ENCODE assay signal across 9 mouse cellular contexts in genomic region chr15:77756848-77757247, GRCm38 (mm10). TPM values are rescaled to one million over a fixed set of nuclear protein-coding genes. Genes with fewer than 3 reads are reported as not detected.
DNase-seq lines count a peak whose midpoint lies in the region; ATAC-seq and TF ChIP-seq lines count a peak whose summit lies in the region.
"Had no signal": no experiment of that assay in that cellular context is flagged by ENCODE, and none has a peak within 500 bp of the region (broad histone marks: within the 10 kb centered on the region; RNA-seq: fewer than 3 reads in every experiment).

Apol8 (minus strand) TSS chr15:77757003.

- no peak within 1 kb of the TSS for H3K9ac ChIP-seq in forebrain, embryonic 15.5 days (replicated peaks)
- H3K9ac ChIP-seq: lung, embryonic 15.5 days had no signal

- no peaks in the 10 kb centered on the region for H3K27me3 ChIP-seq in forebrain, embryonic 10.5 days (ENCODE audit: poor library complexity, severe bottlenecking)
- no peaks in the 10 kb centered on the region for H3K27me3 ChIP-seq in forebrain, embryonic 15.5 days
- H3K27me3 ChIP-seq: lung, embryonic 15.5 days had no signal

- no peak within 1 kb of the TSS for H3K27ac ChIP-seq in forebrain, embryonic 10.5 days
- H3K27ac ChIP-seq in forebrain, embryonic 15.5 days (replicated peaks) = no peak within 1 kb of the TSS
- H3K27ac ChIP-seq in bone marrow, adult 2 months (ENCODE audit: control insufficient read depth, insufficient read depth, low read depth, low read length, poor library complexity) = peak within 1 kb of the TSS; percentile 68; the same call in 1 of the 2 replicates
- no peak within 1 kb of the TSS for H3K27ac ChIP-seq in embryonic fibroblast, embryonic 13.5 days (ENCODE audit: insufficient read depth, low read length)
- H3K27ac ChIP-seq: lung, embryonic 15.5 days had no signal

- no peak within 1 kb of the TSS for H3K4me2 ChIP-seq in forebrain, embryonic 15.5 days (replicated peaks)
- H3K4me2 ChIP-seq: lung, embryonic 15.5 days had no signal

- 10% methylated on average over 9 of the region's 9 CpGs for WGBS in forebrain, embryonic 10.5 days
- WGBS in forebrain, embryonic 15.5 days = 6% methylated on average over 9 of the region's 9 CpGs
- WGBS in bone marrow, adult 2 months = 3% methylated on average over 9 of the region's 9 CpGs
- 3% methylated on average over 9 of the region's 9 CpGs for WGBS in large intestine, adult 2 months
- WGBS in lung, adult 2 months = 3% methylated on average over 9 of the region's 9 CpGs

- no peak for ATAC-seq in forebrain, embryonic 15.5 days (replicated peaks)

- TF ChIP-seq CTCF in bone marrow, adult 2 months (IDR thresholded peaks at IDR 0.05; ENCODE audit: control insufficient read depth, insufficient read depth, low read length) = peak; percentile 99
- TF ChIP-seq CTCF in embryonic fibroblast, embryonic 13.5 days (IDR thresholded peaks at IDR 0.05; ENCODE audit: borderline replicate concordance, insufficient read depth, low read length) = peak; percentile 94
- TF ChIP-seq CTCF in lung, adult 2 months (IDR thresholded peaks at IDR 0.05; ENCODE audit: insufficient read depth, low read length) = peak; percentile 97

- H3K36me3 ChIP-seq in forebrain, embryonic 10.5 days (replicated peaks) = peaks cover 28% of the 10 kb centered on the region
- peaks cover 11% of the 10 kb centered on the region; the same call in 1 of the 2 replicates for H3K36me3 ChIP-seq in forebrain, embryonic 15.5 days

- no peaks in the 10 kb centered on the region for H3K9me3 ChIP-seq in forebrain, embryonic 10.5 days
- no peaks in the 10 kb centered on the region for H3K9me3 ChIP-seq in forebrain, embryonic 15.5 days
- H3K9me3 ChIP-seq: lung, embryonic 15.5 days had no signal

- peak; percentile 61 for DNase-seq in forebrain, embryonic 10.5 days (ENCODE audit: extremely low spot score, low spot score)
- peak; percentile 63 for DNase-seq in A20 (ENCODE audit: low read depth, low spot score)
- DNase-seq in large intestine, adult 2 months (ENCODE audit: low read depth, low spot score) = peak; percentile 33
- peak; percentile 47 for DNase-seq in lung, adult 2 months
- DNase-seq in right cerebral cortex, postnatal 14 days = peak; percentile 48

- no peak for TF ChIP-seq POLR2A in bone marrow, adult 2 months (IDR thresholded peaks at IDR 0.05; ENCODE audit: borderline replicate concordance, control insufficient read depth, low read depth, low read length)
- no peak for TF ChIP-seq POLR2A in embryonic fibroblast, embryonic 13.5 days (IDR thresholded peaks at IDR 0.05; ENCODE audit: low read depth, low read length)
- TF ChIP-seq POLR2A in lung, adult 2 months (IDR thresholded peaks at IDR 0.05; ENCODE audit: borderline replicate concordance, extremely low read depth, low read depth, low read length) = no peak

- H3K4me1 ChIP-seq in forebrain, embryonic 10.5 days = peaks cover 9% of the 10 kb centered on the region
- no peaks in the 10 kb centered on the region for H3K4me1 ChIP-seq in forebrain, embryonic 15.5 days
- peaks cover 1% of the 10 kb centered on the region; the same call in 1 of the 2 replicates for H3K4me1 ChIP-seq in bone marrow, adult 2 months (ENCODE audit: control insufficient read depth, insufficient read depth, low read length)
- H3K4me1 ChIP-seq in embryonic fibroblast, embryonic 13.5 days (ENCODE audit: control insufficient read depth, insufficient read depth, low read length) = no peaks in the 10 kb centered on the region
- no peaks in the 10 kb centered on the region for H3K4me1 ChIP-seq in lung, adult 2 months (ENCODE audit: control insufficient read depth, insufficient read depth, low read length)
- H3K4me1 ChIP-seq: lung, embryonic 15.5 days had no signal

- H3K4me3 ChIP-seq in forebrain, embryonic 10.5 days = no peak within 1 kb of the TSS
- no peak within 1 kb of the TSS for H3K4me3 ChIP-seq in forebrain, embryonic 15.5 days
- H3K4me3 ChIP-seq in bone marrow, adult 2 months (replicated peaks; ENCODE audit: control insufficient read depth, low read depth, low read length) = peak within 1 kb of the TSS; percentile 39
- no peak within 1 kb of the TSS for H3K4me3 ChIP-seq in embryonic fibroblast, embryonic 13.5 days (ENCODE audit: insufficient read depth, low read length)
- no peak within 1 kb of the TSS for H3K4me3 ChIP-seq in lung, adult 2 months (replicated peaks; ENCODE audit: extremely low read depth, low read depth, low read length)
- H3K4me3 ChIP-seq: lung, embryonic 15.5 days had no signal

RNA-seq across cellular contexts. Expression of gene Apol8, which starts in this region (rescaled TPM):
- 0.07 and 0.24 TPM in 2 replicates for polyA plus RNA-seq in forebrain, embryonic 10.5 days (2016; fragmentation: Nextera tagmentation; extraction: Ambion mirVana)
- polyA plus RNA-seq in forebrain, embryonic 15.5 days (2015; fragmentation: Nextera tagmentation; extraction: Ambion mirVana) = 0.20 TPM in 1 of 2 replicates, not detected in the other
- 47.8 and 48.7 TPM in 2 replicates for polyA plus RNA-seq in bone marrow, adult 2 months (2011; ENCODE audit: insufficient read depth, insufficient read length, low replicate concordance, missing spikeins)
- 0.58 and 2.6 TPM in 2 replicates for polyA plus RNA-seq in embryonic fibroblast, embryonic 13.5 days (2011; ENCODE audit: insufficient read length, low read depth, missing spikeins)
- 0.04 TPM in 1 of 2 replicates, not detected in the other for polyA plus RNA-seq in large intestine, adult 2 months (2012; rRNA removed)
- 0.05 TPM in 1 of 2 replicates, not detected in the other for polyA plus RNA-seq in lung, adult 2 months (2012; rRNA removed)
- polyA plus RNA-seq: lung, embryonic 15.5 days had no signal

Comparison
In these comparisons a context has a peak if more than half of its experiments do, and no peak if none do; other contexts are left out.
1. RNA of gene Apol8 (polyA plus RNA-seq): 47.8 to 48.7 TPM in bone marrow, adult 2 months; 0.58 to 2.6 TPM in embryonic fibroblast, embryonic 13.5 days, 0.07 to 0.24 TPM in forebrain, embryonic 10.5 days, 0.20 TPM in forebrain, embryonic 15.5 days, 0.04 TPM in large intestine, adult 2 months and 0.05 TPM in lung, adult 2 months; every median in the first group is over 10 times any median in the second.
2. Peak in DNase-seq in forebrain, embryonic 10.5 days; RNA of the gene not detected or under 1 TPM.
3. Peak in DNase-seq in large intestine, adult 2 months; RNA of the gene not detected or under 1 TPM.
4. Peak in DNase-seq in lung, adult 2 months; RNA of the gene not detected or under 1 TPM.
5. Peak in every context shown above with its lines, with median percentiles within 50 percentile points of each other: DNase-seq and CTCF ChIP-seq.